Mouse (Mus musculus) B cell, adult 62 days (primary cell): Measurements from ENCODE around the gene Zmynd12. TPM values are rescaled to one million over a fixed set of nuclear protein-coding genes. Genes with fewer than 3 reads are reported as not detected.

Experiments
- total RNA-seq: library from RNA; stranded (reverse); gene quantifications from 4 replicates; pipeline ENCODE4 v1.2.4, GENCODE M21; 2023

The Zmynd12 gene
- total RNA-seq = 0.77 to 0.88 TPM in 2 of 4 replicates, not detected in the others

DNA sequence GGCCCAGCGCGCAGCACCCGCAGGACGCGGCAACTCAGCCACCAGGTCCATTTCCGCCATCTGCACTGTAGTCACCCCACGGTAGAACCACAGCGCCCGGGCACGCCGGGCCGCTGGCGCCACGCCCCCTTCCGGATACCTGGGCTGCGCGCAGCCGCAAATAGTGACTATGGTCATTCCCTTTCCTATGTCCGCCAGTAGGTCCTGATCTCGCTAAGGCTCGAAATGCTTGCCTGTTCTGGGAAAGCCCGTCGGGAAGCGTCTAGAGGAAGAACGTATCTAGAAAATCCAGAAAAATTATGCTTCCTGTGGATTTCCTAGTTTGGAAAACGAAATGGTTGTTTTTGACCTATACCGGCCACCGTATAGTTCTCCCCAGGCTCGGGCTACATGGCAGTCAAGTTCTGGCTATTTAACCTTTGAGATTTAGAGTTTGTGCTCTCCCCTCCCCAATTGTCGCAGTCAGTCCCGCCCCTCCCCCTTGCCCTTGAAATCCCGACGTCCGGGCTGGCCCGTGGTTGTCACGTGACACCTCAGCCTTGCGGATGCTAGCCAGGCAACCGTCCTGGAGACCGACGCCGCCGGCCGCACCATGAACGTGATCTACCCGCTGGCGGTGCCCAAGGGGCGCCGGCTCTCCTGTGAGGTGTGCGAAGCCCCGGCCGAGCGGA, at the start of gene Zmynd12, which contains the start of gene Ppcs:
Zmynd12 (plus strand) TSS at position 521 of the 671 bp plus-strand sequence.
Ppcs (minus strand) TSS at position 127 of the 671 bp plus-strand sequence.

DNA sequence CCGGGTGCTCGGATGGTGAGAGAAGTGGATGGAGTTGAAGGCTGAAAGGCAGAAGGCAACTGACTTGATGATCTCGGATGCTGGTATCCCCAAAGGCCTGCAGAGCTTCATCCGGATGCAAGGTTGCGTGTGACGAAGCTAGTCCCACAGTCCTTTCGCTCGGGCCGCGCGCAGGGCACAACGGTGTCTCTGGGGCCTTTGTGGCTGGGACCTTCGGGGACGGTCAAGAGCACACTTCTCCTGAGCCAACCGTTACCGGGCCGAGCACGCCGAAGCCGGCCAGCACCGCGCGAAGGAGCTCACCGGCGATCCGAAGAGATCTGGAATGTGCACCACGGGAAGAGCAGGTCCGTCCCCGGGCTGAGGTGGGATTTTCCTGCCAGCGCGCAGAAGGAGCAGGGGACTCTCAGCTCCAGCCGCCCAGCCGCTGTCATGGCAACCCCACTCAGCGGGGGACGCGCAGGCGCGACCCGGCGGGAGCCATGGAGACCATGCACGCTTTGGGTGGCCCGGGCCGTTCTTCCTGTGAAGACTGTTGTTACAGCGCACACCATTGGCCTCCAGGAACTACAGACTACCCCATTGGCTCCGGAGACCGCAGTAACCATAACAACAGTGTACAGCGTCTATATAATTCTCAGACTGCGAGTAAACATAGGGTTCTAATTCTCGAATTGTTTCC, 7.4 kb upstream of the Zmynd12 start, which contains the start of gene Ccdc30:
Ccdc30 (minus strand) TSS at position 450 of the 682 bp plus-strand sequence.

GRCm38 (mm10) chr4:119492291-119492932, 69.8 kb downstream of the Zmynd12 start, which contains the start of gene Rimkla:
TSS of gene Rimkla (minus strand) at chr4:119492628.

Other genes with a start within 250 kb of the Zmynd12 start
- 7.9 to 14.6 TPM (median 11.3 TPM) in 4 replicates for gene Zfp691, start 248.6 kb upstream of the Zmynd12 start, total RNA-seq
- gene Ermap, start 232.8 kb upstream of the Zmynd12 start, total RNA-seq = 0.60 to 1.4 TPM (median 0.97 TPM) in 4 replicates
- 22.8 to 30.0 TPM (median 25.6 TPM) in 4 replicates for gene Svbp, start 227.5 kb upstream of the Zmynd12 start, total RNA-seq
- gene Tmem269, start 204.6 kb upstream of the Zmynd12 start, total RNA-seq = 0.55 TPM in 1 of 4 replicates, not detected in the others
- 8.2 to 13.6 TPM (median 9.5 TPM) in 4 replicates for gene AU022252, start 190.1 kb upstream of the Zmynd12 start, total RNA-seq
- gene P3h1, start 189.9 kb upstream of the Zmynd12 start, total RNA-seq = 4.1 to 6.2 TPM (median 4.7 TPM) in 4 replicates
- not detected in 4 replicates for gene Cldn19, start 167.4 kb upstream of the Zmynd12 start, total RNA-seq
- 403 to 424 TPM (median 406 TPM) in 4 replicates for gene Ybx1, start 128.2 kb upstream of the Zmynd12 start, total RNA-seq
- 20.1 to 29.3 TPM (median 26.3 TPM) in 4 replicates for gene Ppih, start 102.3 kb upstream of the Zmynd12 start, total RNA-seq
- 0.69 to 1.1 TPM in 2 of 4 replicates, not detected in the others for gene Ccdc30, start 7.3 kb upstream of the Zmynd12 start, total RNA-seq
- gene Ppcs, start 394 bp upstream of the Zmynd12 start, total RNA-seq = 8.4 to 11.3 TPM (median 10.5 TPM) in 4 replicates
- gene Rimkla, start 69.8 kb downstream of the Zmynd12 start, total RNA-seq = not detected in 4 replicates
- 66.5 to 90.8 TPM (median 76.4 TPM) in 4 replicates for gene Foxj3, start 114.2 kb downstream of the Zmynd12 start, total RNA-seq
- gene Frg2f1, start 116.7 kb downstream of the Zmynd12 start, total RNA-seq = 4.7 to 9.5 TPM (median 7.4 TPM) in 4 replicates
- 1.5 to 2.8 TPM (median 1.5 TPM) in 4 replicates for gene Guca2a, start 214.9 kb downstream of the Zmynd12 start, total RNA-seq
- gene Guca2b, start 236.1 kb downstream of the Zmynd12 start, total RNA-seq = 1.7 to 5.0 TPM (median 1.8 TPM) in 4 replicates